Mouse (Mus musculus): Measurements from ENCODE around the gene A030003K21Rik. TPM values are rescaled to one million over a fixed set of nuclear protein-coding genes. Genes with fewer than 3 reads are reported as not detected.
"Not testable (repeated sequence)": the region's sequence is repeated elsewhere in the genome, so short reads cannot be mapped to it uniquely, and the experiment has no call there.

The A030003K21Rik gene
- polyA plus RNA-seq, 1 experiment, result not detected

DNA sequence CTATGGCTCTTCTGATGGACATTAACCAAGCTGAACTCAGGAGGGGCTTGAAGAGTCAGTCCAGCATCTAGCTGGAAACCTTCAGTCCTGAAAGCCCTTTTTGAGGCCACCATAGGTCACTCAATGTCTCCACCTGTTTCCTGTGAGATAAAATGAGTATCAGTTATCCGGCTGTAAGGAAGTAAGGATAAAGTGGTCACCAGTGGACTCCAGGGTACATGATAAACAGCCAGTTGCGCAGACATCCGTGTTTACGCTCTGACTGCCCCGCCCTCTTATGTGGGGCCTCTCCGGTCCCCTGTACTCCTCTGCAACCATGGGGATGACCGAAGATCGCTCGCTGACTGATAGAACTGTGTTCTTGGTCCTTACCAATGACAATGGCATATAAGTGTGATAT is 31.2 kb upstream of the A030003K21Rik start:
- H3K4me1 ChIP-seq (ENCODE audit: control insufficient read depth, insufficient read depth, low read length), result no peaks in the 10 kb centered on the region
- H3K27me3 ChIP-seq (ENCODE audit: control insufficient read depth, insufficient read depth, low read length), result no peaks in the 10 kb centered on the region
- TF ChIP-seq CTCF (IDR thresholded peaks at IDR 0.05; ENCODE audit: borderline replicate concordance, insufficient read depth, low read depth, low read length) (no peak), POLR2A (IDR thresholded peaks at IDR 0.05; ENCODE audit: borderline replicate concordance, insufficient read depth, low read length) (no peak)
- 90% methylated on average over 9 of the region's 9 CpGs for WGBS
- H3K27ac ChIP-seq (ENCODE audit: insufficient read depth, low read length), result peak overlapping the region; percentile 13; the same call in 1 of the 2 replicates
- no peak overlapping the region for H3K4me3 ChIP-seq (replicated peaks; ENCODE audit: insufficient read depth, low read depth, low read length)
- DNase-seq, result no peak

DNA sequence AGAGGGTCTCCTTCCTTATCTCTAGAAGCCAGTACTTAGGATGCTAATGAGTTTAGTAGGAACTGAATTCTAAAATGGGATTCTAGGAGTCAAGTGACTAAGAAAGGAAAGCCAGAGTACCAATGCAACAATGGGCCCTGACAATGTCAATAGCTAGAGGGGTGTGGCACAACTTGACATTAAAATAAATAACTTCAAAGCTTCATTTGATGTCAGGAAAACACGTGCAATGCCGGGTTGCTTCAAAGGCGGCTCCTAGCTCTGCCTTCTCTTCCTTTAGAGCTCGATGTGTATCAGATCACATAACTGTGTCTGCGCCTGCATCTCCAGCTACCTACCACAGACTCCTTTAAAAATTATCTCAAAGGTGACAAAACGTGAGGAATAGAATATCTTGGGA is 30.7 kb upstream of the A030003K21Rik start:
- Histone ChIP-seq H3K27ac (ENCODE audit: insufficient read depth, low read length) (peak overlapping the region; percentile 13; the same call in 1 of the 2 replicates), H3K27me3 (ENCODE audit: control insufficient read depth, insufficient read depth, low read length) (no peaks in the 10 kb centered on the region), H3K4me1 (ENCODE audit: control insufficient read depth, insufficient read depth, low read length) (no peaks in the 10 kb centered on the region), H3K4me3 (replicated peaks; ENCODE audit: insufficient read depth, low read depth, low read length) (no peak overlapping the region)
- no peak for DNase-seq
- WGBS, result 73% methylated on average over 6 of the region's 6 CpGs
- TF ChIP-seq CTCF (IDR thresholded peaks at IDR 0.05; ENCODE audit: borderline replicate concordance, insufficient read depth, low read depth, low read length) (no peak), POLR2A (IDR thresholded peaks at IDR 0.05; ENCODE audit: borderline replicate concordance, insufficient read depth, low read length) (no peak)

DNA sequence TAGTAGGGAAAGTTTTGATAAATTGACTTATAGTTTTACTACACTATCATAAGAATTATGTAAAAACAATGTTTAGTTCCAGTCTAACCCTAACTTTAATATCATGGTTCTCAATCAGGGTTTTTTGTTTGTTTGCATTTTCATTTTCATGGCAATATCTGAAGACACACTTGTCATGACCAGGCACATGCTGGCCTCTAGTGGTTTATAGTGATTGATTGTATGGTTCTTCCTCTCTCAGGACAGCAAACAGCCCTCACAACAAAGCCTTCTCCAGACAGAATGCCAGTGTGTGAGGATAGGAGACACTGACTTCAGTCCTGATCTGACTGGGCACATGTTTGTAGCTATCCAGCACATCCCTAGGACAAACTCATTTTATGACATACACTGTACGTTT is 30.1 kb upstream of the A030003K21Rik start:
- Histone ChIP-seq H3K4me1 (ENCODE audit: control insufficient read depth, insufficient read depth, low read length) (no peaks in the 10 kb centered on the region), H3K4me3 (replicated peaks; ENCODE audit: insufficient read depth, low read depth, low read length) (no peak overlapping the region), H3K27ac (ENCODE audit: insufficient read depth, low read length) (no peak overlapping the region), H3K27me3 (ENCODE audit: control insufficient read depth, insufficient read depth, low read length) (no peaks in the 10 kb centered on the region)
- WGBS, result 97% methylated on average over 1 of the region's 1 CpGs
- DNase-seq, result no peak
- TF ChIP-seq CTCF (IDR thresholded peaks at IDR 0.05; ENCODE audit: borderline replicate concordance, insufficient read depth, low read depth, low read length) (no peak), POLR2A (IDR thresholded peaks at IDR 0.05; ENCODE audit: borderline replicate concordance, insufficient read depth, low read length) (no peak)

DNA sequence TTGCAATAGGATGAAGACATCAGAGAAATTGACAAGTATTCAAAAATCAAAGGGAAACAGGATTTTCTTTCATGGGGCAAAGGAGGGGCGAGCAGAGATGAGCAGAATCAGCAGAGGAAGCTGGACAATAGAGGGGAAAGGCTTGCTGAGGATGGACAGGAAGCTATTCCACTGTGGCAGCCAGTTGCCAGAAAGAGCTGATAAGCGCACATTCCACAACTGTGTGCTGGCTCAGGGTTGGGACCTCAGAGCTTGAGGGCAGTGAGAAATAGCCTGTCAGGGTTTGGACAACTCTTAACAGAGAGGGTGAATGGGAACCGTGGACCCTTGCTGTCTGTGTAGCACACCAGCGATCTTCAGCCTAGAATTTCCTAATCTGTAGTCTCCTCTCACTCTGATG is 28.9 kb upstream of the A030003K21Rik start:
- DNase-seq, result no peak
- Histone ChIP-seq H3K27ac (ENCODE audit: insufficient read depth, low read length) (no peak overlapping the region), H3K4me1 (ENCODE audit: control insufficient read depth, insufficient read depth, low read length) (no peaks in the 10 kb centered on the region), H3K4me3 (replicated peaks; ENCODE audit: insufficient read depth, low read depth, low read length) (no peak overlapping the region), H3K27me3 (ENCODE audit: control insufficient read depth, insufficient read depth, low read length) (no peaks in the 10 kb centered on the region)
- 63% methylated on average over 4 of the region's 4 CpGs for WGBS
- TF ChIP-seq CTCF (IDR thresholded peaks at IDR 0.05; ENCODE audit: borderline replicate concordance, insufficient read depth, low read depth, low read length), result no peak

DNA sequence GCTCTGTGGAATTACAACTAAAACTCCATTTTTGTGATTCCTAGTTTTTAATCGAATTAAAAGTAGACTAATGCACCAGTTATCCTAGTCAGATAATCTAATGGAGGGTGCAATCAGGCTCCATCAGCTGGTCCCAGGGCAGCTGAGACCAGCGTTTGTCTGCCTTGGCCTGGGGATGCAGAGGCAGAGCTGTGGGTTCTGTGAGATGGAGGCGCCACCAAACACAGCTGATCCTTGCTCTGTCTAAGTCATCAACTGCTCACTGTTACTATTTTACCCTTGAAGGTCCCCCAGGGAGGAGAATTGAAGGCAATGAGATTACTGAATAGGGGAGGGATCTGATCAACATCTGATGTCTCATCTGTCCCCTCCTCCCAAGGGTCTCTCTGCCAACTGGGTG is 23.2 kb upstream of the A030003K21Rik start:
- DNase-seq, result no peak
- Histone ChIP-seq H3K27me3 (ENCODE audit: control insufficient read depth, insufficient read depth, low read length) (no peaks in the 10 kb centered on the region), H3K27ac (ENCODE audit: insufficient read depth, low read length) (no peak overlapping the region), H3K4me1 (ENCODE audit: control insufficient read depth, insufficient read depth, low read length) (no peaks in the 10 kb centered on the region), H3K4me3 (replicated peaks; ENCODE audit: insufficient read depth, low read depth, low read length) (no peak overlapping the region)
- WGBS, result 66% methylated on average over 3 of the region's 3 CpGs
- no peak for TF ChIP-seq CTCF (IDR thresholded peaks at IDR 0.05; ENCODE audit: borderline replicate concordance, insufficient read depth, low read depth, low read length)
- no peak for TF ChIP-seq POLR2A (IDR thresholded peaks at IDR 0.05; ENCODE audit: borderline replicate concordance, insufficient read depth, low read length)

DNA sequence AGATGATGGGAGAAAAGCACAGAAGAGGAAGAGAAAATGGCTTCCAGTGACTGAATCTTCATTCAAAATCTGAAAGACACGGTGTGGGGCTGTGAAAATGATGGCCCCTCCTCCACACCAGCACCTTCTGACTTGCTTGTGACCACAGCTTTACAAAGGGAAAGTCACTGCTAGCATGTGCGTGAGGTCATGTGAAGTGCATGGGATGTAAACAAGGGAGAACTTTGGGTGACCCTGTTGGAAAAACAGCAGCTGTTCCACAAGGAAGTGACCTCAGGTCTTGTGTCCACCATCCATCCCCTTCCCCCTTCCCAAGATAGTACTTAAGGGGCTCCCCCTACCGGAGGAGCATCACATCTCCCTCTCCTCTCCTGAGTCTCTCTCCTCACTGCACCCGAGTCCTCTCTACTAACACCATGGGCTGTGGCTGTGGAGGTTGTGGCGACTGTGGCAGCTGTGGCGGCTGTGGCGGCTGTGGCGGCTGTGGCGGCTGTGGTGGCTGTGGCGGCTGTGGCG is 16.7 kb upstream of the A030003K21Rik start, which contains the start of gene Gm47955:
TSS of gene Gm47955 (plus strand) at position 417 of the 516 bp plus-strand sequence.
- H3K4me3 ChIP-seq (replicated peaks; ENCODE audit: insufficient read depth, low read depth, low read length), result no peak within 1 kb of the TSS
- no peaks in the 10 kb centered on the region for H3K4me1 ChIP-seq (ENCODE audit: control insufficient read depth, insufficient read depth, low read length)
- H3K27me3 ChIP-seq (ENCODE audit: control insufficient read depth, insufficient read depth, low read length), result no peaks in the 10 kb centered on the region
- TF ChIP-seq POLR2A (IDR thresholded peaks at IDR 0.05; ENCODE audit: borderline replicate concordance, insufficient read depth, low read length), result no peak
- TF ChIP-seq CTCF (IDR thresholded peaks at IDR 0.05; ENCODE audit: borderline replicate concordance, insufficient read depth, low read depth, low read length), result no peak
- DNase-seq, result no peak
- WGBS, result 94% methylated on average over 11 of the region's 11 CpGs
- H3K27ac ChIP-seq (ENCODE audit: insufficient read depth, low read length), result no peak within 1 kb of the TSS

DNA sequence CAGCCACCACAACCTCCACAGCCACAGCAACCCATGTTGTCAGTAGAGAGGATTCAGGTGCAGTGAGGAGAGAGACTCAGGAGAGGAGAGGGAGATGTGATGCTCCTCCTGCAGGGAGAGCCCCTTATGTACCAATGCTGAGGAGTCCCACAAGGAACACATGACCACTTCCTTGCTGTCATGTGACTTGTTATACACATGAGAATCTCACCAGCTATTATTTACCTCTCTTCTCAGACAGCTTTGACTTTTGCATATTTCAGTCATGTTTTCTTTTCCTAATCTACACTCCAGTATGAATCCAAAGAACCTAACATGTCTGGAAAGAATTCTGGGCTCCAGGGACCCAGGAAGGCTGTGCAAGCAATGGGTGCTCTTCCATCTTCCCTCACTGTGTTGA is 12.7 kb upstream of the A030003K21Rik start, which contains the start of gene Gm7544:
TSS of gene Gm7544 (minus strand) at position 101 of the 400 bp plus-strand sequence.
- H3K4me3 ChIP-seq (replicated peaks; ENCODE audit: insufficient read depth, low read depth, low read length); H3K4me1 ChIP-seq (ENCODE audit: control insufficient read depth, insufficient read depth, low read length); H3K27ac ChIP-seq (ENCODE audit: insufficient read depth, low read length); DNase-seq; H3K27me3 ChIP-seq (ENCODE audit: control insufficient read depth, insufficient read depth, low read length): not testable (repeated sequence)

DNA sequence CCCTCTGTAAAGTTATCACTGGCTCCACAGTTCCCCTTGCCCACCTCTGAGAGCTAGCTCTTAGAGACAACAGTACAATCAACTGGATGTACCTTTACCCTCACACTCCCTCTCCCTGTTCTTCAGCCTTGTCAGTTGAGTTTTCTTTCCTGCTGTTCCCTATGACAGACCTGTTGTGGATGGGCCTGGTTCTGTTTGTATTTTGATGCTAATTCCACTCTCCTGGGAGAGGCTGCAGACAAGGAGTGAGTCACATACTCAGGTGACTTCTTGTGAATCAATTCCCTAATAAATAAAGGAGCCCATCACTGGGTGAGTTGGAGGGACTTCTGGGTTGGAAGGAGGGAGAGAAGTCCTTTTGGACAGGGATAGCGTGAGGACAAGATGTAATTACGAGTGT is 5.4 kb upstream of the A030003K21Rik start:
- DNase-seq, result no peak
- no peak for TF ChIP-seq CTCF (IDR thresholded peaks at IDR 0.05; ENCODE audit: borderline replicate concordance, insufficient read depth, low read depth, low read length)
- Histone ChIP-seq H3K27me3 (ENCODE audit: control insufficient read depth, insufficient read depth, low read length) (no peaks in the 10 kb centered on the region), H3K27ac (ENCODE audit: insufficient read depth, low read length) (no peak overlapping the region), H3K4me1 (ENCODE audit: control insufficient read depth, insufficient read depth, low read length) (no peaks in the 10 kb centered on the region), H3K4me3 (replicated peaks; ENCODE audit: insufficient read depth, low read depth, low read length) (no peak overlapping the region)
- 94% methylated on average over 2 of the region's 2 CpGs for WGBS

DNA sequence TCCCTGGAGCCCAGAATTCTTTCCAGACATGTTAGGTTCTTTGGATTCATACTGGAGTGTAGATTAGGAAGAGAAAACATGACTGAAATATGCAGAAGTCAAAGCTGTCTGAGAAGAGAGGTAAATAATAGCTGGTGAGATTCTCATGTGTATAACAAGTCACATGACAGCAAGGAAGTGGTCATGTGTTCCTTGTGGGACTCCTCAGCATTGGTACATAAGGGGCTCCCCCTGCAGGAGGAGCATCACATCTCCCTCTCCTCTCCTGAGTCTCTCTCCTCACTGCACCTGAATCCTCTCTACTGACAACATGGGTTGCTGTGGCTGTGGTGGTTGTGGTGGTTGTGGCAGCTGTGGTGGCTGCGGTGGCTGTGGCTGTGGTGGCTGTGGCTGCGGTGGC is 2.8 kb upstream of the A030003K21Rik start:
- WGBS, result 100% methylated on average over 2 of the region's 2 CpGs
- DNase-seq; H3K4me1 ChIP-seq (ENCODE audit: control insufficient read depth, insufficient read depth, low read length); H3K27ac ChIP-seq (ENCODE audit: insufficient read depth, low read length); H3K4me3 ChIP-seq (replicated peaks; ENCODE audit: insufficient read depth, low read depth, low read length); H3K27me3 ChIP-seq (ENCODE audit: control insufficient read depth, insufficient read depth, low read length): not testable (repeated sequence)

DNA sequence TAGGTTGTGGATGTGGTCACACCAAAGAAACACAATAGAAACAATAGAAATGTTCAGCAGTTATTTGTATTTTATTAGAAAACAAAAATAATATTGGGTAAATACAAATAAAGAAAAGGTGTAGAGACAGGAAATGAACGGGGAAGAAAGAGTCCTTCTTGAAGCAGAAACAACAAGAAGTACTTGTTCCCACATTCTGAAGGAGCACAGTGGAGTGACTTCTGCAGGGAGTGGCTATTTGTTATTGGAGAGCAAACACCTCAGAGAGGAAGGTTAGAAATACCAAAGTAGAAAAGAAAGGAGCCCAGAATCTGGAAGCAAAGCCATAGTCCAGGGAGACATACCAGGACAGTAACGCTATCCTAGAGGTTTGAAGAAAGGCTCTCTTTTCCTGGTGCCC is 683 bp downstream of the A030003K21Rik start:
- H3K4me3 ChIP-seq (replicated peaks; ENCODE audit: insufficient read depth, low read depth, low read length); H3K27me3 ChIP-seq (ENCODE audit: control insufficient read depth, insufficient read depth, low read length); H3K4me1 ChIP-seq (ENCODE audit: control insufficient read depth, insufficient read depth, low read length); DNase-seq; H3K27ac ChIP-seq (ENCODE audit: insufficient read depth, low read length): not testable (repeated sequence)
- 89% methylated on average over 2 of the region's 2 CpGs for WGBS
